Mouse (Mus musculus) heart, postnatal 0 days (tissue): ENCODE measurements around the gene Sars.

ENCODE experiments used
- CTCF ChIP-seq: IDR thresholded peaks from 2 replicates; pipeline ENCODE4 v1.5.1; 2016; ENCODE audit warnings: antibody characterized with exemption, control low read depth, low read depth
- EP300 ChIP-seq: IDR thresholded peaks from 2 replicates; pipeline ENCODE4 v1.6.1; 2016; ENCODE audit warnings: antibody characterized with exemption, low read depth

DNA sequence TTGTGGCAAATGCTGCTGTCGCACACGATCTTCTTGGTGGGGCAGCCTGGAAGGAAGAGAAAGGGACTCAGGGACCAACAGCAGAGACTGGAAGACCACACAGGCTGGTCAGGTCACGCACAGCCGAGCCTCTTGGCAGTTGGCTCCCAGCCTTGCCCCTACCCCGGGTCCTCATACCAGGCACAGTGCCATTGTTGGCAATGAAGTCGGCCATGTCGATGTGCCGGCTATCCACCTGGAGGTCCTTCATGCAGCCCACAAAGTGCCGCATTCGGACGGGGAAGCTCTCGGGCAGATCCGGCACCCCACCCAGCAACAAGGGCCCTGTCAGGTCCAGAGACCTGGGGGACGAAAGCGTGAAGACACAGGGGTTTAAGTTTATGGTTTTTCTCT lies 42.5 kb downstream of the Sars start:
- TF ChIP-seq CTCF (no peak), EP300 (no peak)
